Mouse (Mus musculus) C2C12 (cell line): ENCODE measurements around the gene Pramel6.

Experiments used
- CTCF ChIP-seq: IDR thresholded peaks from one replicate; pipeline ENCODE4 v1.5.1; 2011; ENCODE audit not compliant: control insufficient read depth, insufficient read depth, insufficient read length
- MAX ChIP-seq: IDR thresholded peaks from one replicate; pipeline ENCODE4 v1.6.1; 2011; ENCODE audit warnings: mild to moderate bottlenecking, control low read depth

DNA sequence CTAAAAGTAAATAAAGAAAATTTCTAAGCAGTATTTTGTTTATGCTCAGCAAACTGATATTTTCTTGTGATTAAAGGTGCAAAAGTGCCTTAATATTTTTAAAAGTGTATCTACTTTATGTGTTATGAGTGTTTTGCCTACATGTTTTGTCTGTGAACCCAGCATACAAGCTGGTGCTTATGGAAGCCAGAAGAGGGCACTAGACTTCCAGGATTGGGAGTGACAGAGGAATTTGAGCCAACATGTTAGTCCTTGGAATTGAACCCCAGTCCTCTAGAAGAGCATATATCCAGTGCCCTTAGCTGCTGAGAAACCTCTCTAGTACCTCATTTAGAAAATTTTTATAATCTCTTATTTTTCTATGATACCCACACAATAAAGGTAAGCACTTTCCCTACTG, 26.2 kb upstream of the Pramel6 start:
- TF ChIP-seq CTCF (no peak), MAX (no peak)
